Mouse (Mus musculus) MEL (cell line): Measurements from ENCODE around the gene Psmc3ip. TPM values are rescaled to one million over a fixed set of nuclear protein-coding genes. Genes with fewer than 3 reads are reported as not detected.

Source experiments
- DNase-seq: peaks from one replicate; pipeline ENCODE4 v3.0.0; 2011; ENCODE audit warnings: low read depth, low spot score
- H3K27ac ChIP-seq: 2 replicates; pipeline ENCODE4 v1.5.1; 2012; ENCODE audit warnings: low read depth, mild to moderate bottlenecking, control low read depth, low read length, moderate library complexity; ENCODE audit not compliant: control insufficient read depth
- H3K27me3 ChIP-seq, 2 experiments: fragments of 150-350 bp in 1 of 2; sonication (generic) in 1 of 2; 2 replicates each; pipeline ENCODE4 v1.6.1; 2012; ENCODE audit warnings: low read length in 2 of 2, mild to moderate bottlenecking in 2 of 2, improper control_type of control experiment in 1 of 2, moderate library complexity in 1 of 2; ENCODE audit not compliant: insufficient read depth in 2 of 2, control insufficient read depth in 1 of 2
- H3K36me3 ChIP-seq, 2 experiments: 2 replicates each; pipeline ENCODE4 v1.6.1; 2012 to 2014; ENCODE audit warnings: low read length in 2 of 2, improper control_type of control experiment in 1 of 2, inconsistent platforms in 1 of 2, mild to moderate bottlenecking in 1 of 2; ENCODE audit not compliant: insufficient read depth in 2 of 2, control insufficient read depth in 1 of 2
- H3K4me1 ChIP-seq, 2 experiments: fragments of 150-350 bp in 1 of 2; sonication (generic) in 1 of 2; 2 replicates each; pipeline ENCODE4 v1.6.1; 2012; ENCODE audit warnings: low read length in 2 of 2, improper control_type of control experiment in 1 of 2, mild to moderate bottlenecking in 1 of 2; ENCODE audit not compliant: insufficient read depth in 2 of 2, control insufficient read depth in 1 of 2
- H3K4me3 ChIP-seq, 2 experiments: fragments of 150-350 bp in 1 of 2; sonication (generic) in 1 of 2; 2 replicates each; pipeline ENCODE4 v1.5.1; 2012; ENCODE audit warnings: low read depth in 2 of 2, low read length in 2 of 2, mild to moderate bottlenecking in 2 of 2, moderate library complexity in 2 of 2, control low read depth in 1 of 2, improper control_type of control experiment in 1 of 2; ENCODE audit not compliant: control insufficient read depth in 1 of 2, insufficient read depth in 1 of 2
- H3K79me2 ChIP-seq: 2 replicates; pipeline ENCODE4 v1.6.1; 2012; ENCODE audit warnings: mild to moderate bottlenecking, low read length, moderate library complexity; ENCODE audit not compliant: control insufficient read depth, poor library complexity, insufficient read depth
- H3K9ac ChIP-seq: 2 replicates; pipeline ENCODE4 v1.6.1; 2012; ENCODE audit warnings: low read depth, mild to moderate bottlenecking, control low read depth, low read length, moderate library complexity; ENCODE audit not compliant: control insufficient read depth, poor library complexity, severe bottlenecking
- H3K9me3 ChIP-seq: fragments of 150-350 bp; sonication (generic); replicated peaks from 2 replicates; pipeline ENCODE4 v1.6.1; 2012; ENCODE audit warnings: mild to moderate bottlenecking, low read length, improper control_type of control experiment, moderate library complexity; ENCODE audit not compliant: insufficient read depth
- CHD2 ChIP-seq: IDR thresholded peaks from 2 replicates; pipeline ENCODE4 v1.6.1; 2011; ENCODE audit warnings: low read length, improper control_type of control experiment
- CTCF ChIP-seq, 3 experiments: IDR thresholded peaks in 2 of 3; conservative IDR thresholded peaks in 1 of 3; 2 replicates each; pipeline ENCODE4 v1.5.1; 2011 to 2012; ENCODE audit warnings: low read length in 3 of 3, low read depth in 2 of 3, mild to moderate bottlenecking in 2 of 3, improper control_type of control experiment in 1 of 3, inconsistent platforms in 1 of 3, mixed read lengths in 1 of 3, moderate library complexity in 1 of 3; ENCODE audit not compliant: control insufficient read depth in 1 of 3, insufficient read depth in 1 of 3, poor library complexity in 1 of 3, severe bottlenecking in 1 of 3
- EP300 ChIP-seq, 2 experiments: IDR thresholded peaks; 2 replicates each; pipeline ENCODE4 v1.6.1; 2011; ENCODE audit warnings: improper control_type of control experiment in 2 of 2, low read length in 2 of 2, low read depth in 1 of 2, mild to moderate bottlenecking in 1 of 2
- ETS1 ChIP-seq: IDR thresholded peaks from 2 replicates; pipeline ENCODE4 v1.6.1; 2012; ENCODE audit warnings: low read depth, mild to moderate bottlenecking, inconsistent platforms, low read length, improper control_type of control experiment, moderate library complexity
- GABPA ChIP-seq: IDR thresholded peaks from 2 replicates; pipeline ENCODE4 v1.6.1; 2012; ENCODE audit warnings: low read depth, mild to moderate bottlenecking, inconsistent platforms, low read length, improper control_type of control experiment, moderate library complexity
- KAT2A ChIP-seq: conservative IDR thresholded peaks from 2 replicates; pipeline ENCODE4 v1.6.1; 2012; ENCODE audit warnings: low read depth, low read length, improper control_type of control experiment, inconsistent platforms
- MAFK ChIP-seq: IDR thresholded peaks from 2 replicates; pipeline ENCODE4 v1.6.1; 2011; ENCODE audit warnings: low read depth, mild to moderate bottlenecking, low read length, improper control_type of control experiment, borderline replicate concordance
- MXI1 ChIP-seq: IDR thresholded peaks from 2 replicates; pipeline ENCODE4 v1.6.1; 2011; ENCODE audit warnings: mild to moderate bottlenecking, low read depth, low read length, improper control_type of control experiment
- NELFE ChIP-seq: IDR thresholded peaks from 2 replicates; pipeline ENCODE4 v1.6.1; 2011; ENCODE audit warnings: low read depth, low read length, improper control_type of control experiment
- NRF1 ChIP-seq: IDR thresholded peaks from 2 replicates; pipeline ENCODE4 v1.6.1; 2014; ENCODE audit warnings: low read depth, mild to moderate bottlenecking, inconsistent platforms, low read length, improper control_type of control experiment, moderate library complexity; ENCODE audit not compliant: poor library complexity, insufficient read depth, severe bottlenecking
- POLR2AphosphoS5 ChIP-seq: IDR thresholded peaks from 2 replicates; pipeline ENCODE4 v1.6.1; 2012; ENCODE audit warnings: low read depth, borderline replicate concordance, mild to moderate bottlenecking, inconsistent platforms, low read length, moderate library complexity, mixed read lengths
- RAD21 ChIP-seq: IDR thresholded peaks from 2 replicates; pipeline ENCODE4 v1.6.1; 2011; ENCODE audit warnings: mild to moderate bottlenecking, low read depth, low read length, improper control_type of control experiment
- RCOR1 ChIP-seq: IDR thresholded peaks from 2 replicates; pipeline ENCODE4 v1.6.1; 2012; ENCODE audit warnings: low read depth, mild to moderate bottlenecking, inconsistent platforms, low read length, improper control_type of control experiment
- SMC3 ChIP-seq: IDR thresholded peaks from 2 replicates; pipeline ENCODE4 v1.6.1; 2011; ENCODE audit warnings: low read depth, low read length, improper control_type of control experiment
- TCF12 ChIP-seq: IDR thresholded peaks from 2 replicates; pipeline ENCODE4 v1.6.1; 2014; ENCODE audit warnings: low read depth, mild to moderate bottlenecking, inconsistent platforms, low read length, improper control_type of control experiment, moderate library complexity
- ZC3H11A ChIP-seq: IDR thresholded peaks from 2 replicates; pipeline ENCODE4 v1.6.1; 2012; ENCODE audit warnings: low read depth, mild to moderate bottlenecking, inconsistent platforms, low read length, improper control_type of control experiment
- ZNF384 ChIP-seq: IDR thresholded peaks from 2 replicates; pipeline ENCODE4 v1.6.1; 2012; ENCODE audit warnings: low read depth, mild to moderate bottlenecking, inconsistent platforms, low read length, improper control_type of control experiment
- polyA plus RNA-seq, 2 experiments: library from polyadenylated mRNA; stranded (reverse) in 1 of 2; unstranded in 1 of 2; fragments of >175 nt in 1 of 2; fragments of >200 nt in 1 of 2; gene quantifications; 2 replicates each; pipeline versions ENCODE4 v1.2.1 to v1.2.4; 2012; ENCODE audit warnings: low replicate concordance in 2 of 2, low read depth in 1 of 2; ENCODE audit not compliant: insufficient read length in 2 of 2, insufficient read depth in 1 of 2, missing spikeins in 1 of 2
- total RNA-seq: library from RNA; depleted of rRNA; stranded (reverse); fragments of 300-350 nt; gene quantifications from 2 replicates; pipeline ENCODE4 v1.2.3, GENCODE M21; 2012

The Psmc3ip gene
- total and polyA plus RNA-seq, 3 experiments, result 8.2 to 14.5 TPM; not detected in 1

- Histone ChIP-seq H3K27me3 (peaks cover 0 to 3% of the 10 kb centered on the region in 2 experiments; a peak in 1 of 4 replicates), H3K4me1 (peaks cover 0 to 18% of the 10 kb centered on the region in 2 experiments; a peak in 2 of 4 replicates), H3K79me2 (no peaks in the 10 kb centered on the region), H3K9me3 (no peaks in the 10 kb centered on the region), H3K9ac (no peak overlapping the region), H3K36me3 (peaks cover 0 to 3% of the 10 kb centered on the region in 2 experiments; a peak in 1 of 4 replicates), H3K4me3 (no peak overlapping the region), H3K27ac (no peak overlapping the region)
- no peak for DNase-seq
- TF ChIP-seq CTCF (IDR thresholded peaks at IDR 0.05 in 2 of 3, conservative IDR thresholded peaks at IDR 0.05 in 1 of 3; ENCODE audit: control insufficient read depth in 1 of 3, insufficient read depth in 1 of 3, low read depth in 2 of 3, low read length in 3 of 3, poor library complexity in 1 of 3, severe bottlenecking in 1 of 3), result no peak
- no peak for TF ChIP-seq MXI1
- no peak for TF ChIP-seq ETS1
- no peak for TF ChIP-seq RAD21
- no peak for TF ChIP-seq SMC3
- no peak for TF ChIP-seq ZC3H11A
- no peak for TF ChIP-seq POLR2AphosphoS5
- TF ChIP-seq KAT2A, result no peak
- no peak for TF ChIP-seq RCOR1
- TF ChIP-seq MAFK, result no peak
Observed at GRCm38 (mm10) chr11:101137000-101137399, 41.8 kb upstream of the Psmc3ip start.

DNA sequence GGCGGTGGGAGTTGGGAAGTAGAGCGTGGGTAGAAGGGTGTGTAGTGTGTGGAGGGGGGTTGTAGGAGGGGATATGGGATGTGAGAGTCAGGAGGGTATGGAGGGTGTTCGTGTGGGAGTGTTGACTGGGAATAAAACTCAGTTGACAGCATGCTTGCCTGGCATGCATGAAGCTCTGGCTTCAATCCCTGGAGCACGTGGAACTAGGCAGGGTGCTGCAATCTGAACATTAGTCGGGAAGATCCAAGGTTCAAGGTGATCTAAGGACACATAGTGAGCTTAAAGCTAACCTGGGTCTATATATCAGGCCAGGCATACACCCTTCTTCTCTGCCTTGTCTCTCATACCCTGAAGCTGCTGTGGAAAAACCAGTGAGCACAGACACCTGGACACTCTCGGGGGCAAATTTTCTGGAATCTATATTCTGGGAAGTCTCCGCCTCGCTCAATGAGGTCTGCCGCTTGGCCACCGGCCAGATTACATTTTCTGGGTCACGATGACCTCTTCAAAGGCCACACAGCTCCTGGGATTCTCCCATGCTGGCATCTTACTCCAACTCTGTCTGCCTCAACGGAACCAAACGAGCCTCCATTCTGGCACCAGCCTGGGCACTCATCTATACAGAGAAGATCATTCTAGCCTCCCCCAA is 39.1 kb upstream of the Psmc3ip start:
- no peak overlapping the region for H3K9ac ChIP-seq
- H3K4me1 ChIP-seq, result peaks cover 3 to 21% of the 10 kb centered on the region in 2 experiments; a peak in 3 of 4 replicates
- no peak for DNase-seq
- no peaks in the 10 kb centered on the region for H3K27me3 ChIP-seq
- H3K4me3 ChIP-seq, result no peak overlapping the region
- H3K27ac ChIP-seq, result no peak overlapping the region
- H3K79me2 ChIP-seq, result no peaks in the 10 kb centered on the region
- no peaks in the 10 kb centered on the region for H3K9me3 ChIP-seq
- H3K36me3 ChIP-seq, result peaks cover 0 to 7% of the 10 kb centered on the region in 2 experiments; a peak in 1 of 4 replicates
- TF ChIP-seq CHD2 (no peak), NELFE (no peak), MAFK (no peak), POLR2AphosphoS5 (no peak), NRF1 (no peak), EP300 (IDR thresholded peaks at IDR 0.05; ENCODE audit: low read depth in 1 of 2, low read length in 2 of 2) (no peak), GABPA (no peak), CTCF (IDR thresholded peaks at IDR 0.05 in 2 of 3, conservative IDR thresholded peaks at IDR 0.05 in 1 of 3; ENCODE audit: control insufficient read depth in 1 of 3, insufficient read depth in 1 of 3, low read depth in 2 of 3, low read length in 3 of 3, poor library complexity in 1 of 3, severe bottlenecking in 1 of 3) (no peak), TCF12 (no peak), ZNF384 (no peak)
- TF ChIP-seq, all 39 proteins: peak for 0
